Mouse (Mus musculus): Measurements from ENCODE around the gene Bloc1s2. TPM values are rescaled to one million over a fixed set of nuclear protein-coding genes. Genes with fewer than 3 reads are reported as not detected.

The Bloc1s2 gene
- 96.2 and 96.4 TPM in 2 replicates for polyA plus RNA-seq (2015; fragmentation: Nextera tagmentation; extraction: Ambion mirVana)

DNA sequence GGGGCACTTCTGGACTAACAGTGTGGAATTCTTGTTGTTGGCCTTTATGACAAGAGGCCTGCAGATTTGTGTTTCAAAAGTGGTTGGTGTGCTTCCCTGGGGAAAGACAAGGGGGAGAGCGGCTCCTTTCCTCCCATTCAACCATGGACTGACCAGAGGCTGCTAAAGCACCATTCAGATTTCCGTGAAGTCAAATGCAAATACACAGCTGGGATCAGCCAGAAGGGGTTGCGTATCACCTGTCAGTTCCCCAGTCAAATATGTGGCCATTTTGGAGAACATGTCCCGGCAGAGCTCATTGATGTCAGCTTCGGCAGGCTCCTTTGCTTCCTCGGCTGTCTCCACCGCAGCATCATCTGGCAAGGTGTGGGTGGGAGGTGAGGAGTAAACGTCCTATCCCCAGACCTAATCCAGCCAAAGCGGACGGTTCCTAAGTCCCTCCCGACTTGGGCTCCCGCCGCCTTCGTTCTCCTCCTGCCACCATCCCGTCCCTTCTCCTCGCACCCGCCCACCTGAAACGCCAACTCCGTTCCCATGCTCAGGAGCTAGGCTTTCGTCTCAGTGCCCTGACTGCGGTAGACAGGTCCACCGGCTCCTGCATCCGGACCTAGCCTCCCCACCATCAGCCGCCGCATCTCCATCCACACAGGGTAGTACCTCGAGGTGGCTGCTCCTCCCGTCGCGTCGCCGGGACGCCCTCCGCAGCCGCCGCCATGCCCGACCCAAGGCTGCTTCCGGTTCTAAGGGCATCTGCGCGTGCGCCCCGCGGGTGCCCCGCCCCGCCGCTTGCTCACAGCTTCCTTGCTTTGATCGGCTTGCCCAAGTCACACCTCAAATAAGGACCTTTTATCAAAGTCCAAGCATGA is at the start of gene Bloc1s2:
Gene Bloc1s2 (minus strand): TSS at position 745 of the 866 bp plus-strand sequence.
- WGBS: 2% methylated on average over 46 of the region's 46 CpGs
- Histone ChIP-seq H3K4me3 (peak within 1 kb of the TSS; percentile 77), H3K9ac (peak within 1 kb of the TSS; percentile 73), H3K27me3 (peaks cover 10% of the 10 kb centered on the region), H3K36me3 (peaks cover 35% of the 10 kb centered on the region), H3K4me2 (replicated peaks) (peak within 1 kb of the TSS; percentile 83), H3K4me1 (peaks cover 10% of the 10 kb centered on the region), H3K27ac (0 out of 2 replicates have a peak within 1 kb of the TSS, but pooled peaks have one; percentile 34), H3K9me3 (no peaks in the 10 kb centered on the region)
- peak; percentile 78 for ATAC-seq (ENCODE audit: low FRiP score, low read depth)

DNA sequence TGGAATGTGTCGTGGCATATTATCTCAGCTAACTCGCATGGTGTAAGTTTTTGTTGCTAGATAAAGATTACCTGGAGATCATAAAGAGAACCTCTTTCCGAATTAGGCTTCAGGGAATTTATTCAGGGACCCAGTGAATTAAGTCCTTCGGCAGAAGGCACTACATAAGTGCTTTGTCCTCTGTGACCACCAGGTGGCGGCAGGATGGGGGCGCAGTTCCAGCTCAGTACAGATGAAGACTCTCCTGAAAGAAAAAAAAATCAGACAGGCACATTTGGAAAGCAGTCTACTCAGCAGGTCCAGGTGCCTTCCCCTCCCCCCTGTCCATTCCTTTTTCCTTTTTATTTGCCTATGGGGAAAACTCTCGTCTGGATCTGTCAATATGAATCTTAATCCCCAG is 48.9 kb upstream of the Bloc1s2 start:
- 20% methylated on average over 7 of the region's 7 CpGs for WGBS
- H3K4me3 ChIP-seq: no peak overlapping the region
- H3K9ac ChIP-seq: no peak overlapping the region
- H3K36me3 ChIP-seq: no peaks in the 10 kb centered on the region
- H3K27me3 ChIP-seq: no peaks in the 10 kb centered on the region
- H3K4me1 ChIP-seq: no peaks in the 10 kb centered on the region
- no peak for ATAC-seq (ENCODE audit: low FRiP score, low read depth)
- H3K9me3 ChIP-seq: no peaks in the 10 kb centered on the region
- H3K4me2 ChIP-seq (replicated peaks): no peak overlapping the region
- no peak overlapping the region for H3K27ac ChIP-seq

DNA sequence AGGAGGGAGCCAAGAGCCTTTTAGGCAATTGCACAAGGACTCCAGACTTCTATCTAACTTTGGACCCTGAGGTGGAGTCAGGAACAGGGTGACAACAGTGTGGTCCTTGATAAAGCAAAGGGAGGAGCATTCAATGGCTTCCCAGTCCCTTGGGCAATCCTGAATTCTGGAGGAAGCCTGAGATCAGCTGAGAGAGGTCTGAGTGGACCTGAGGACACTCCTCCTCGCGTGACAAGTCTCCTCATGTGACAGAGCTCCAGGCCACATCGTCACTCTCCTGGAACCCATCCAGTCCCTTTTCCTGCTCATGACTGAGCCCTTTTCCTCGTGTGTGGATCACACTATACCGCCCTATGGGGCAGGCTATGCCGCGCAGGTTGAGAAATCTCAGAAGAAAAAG is 47.7 kb upstream of the Bloc1s2 start:
- Histone ChIP-seq H3K9me3 (no peaks in the 10 kb centered on the region), H3K4me1 (no peaks in the 10 kb centered on the region), H3K4me2 (replicated peaks) (no peak overlapping the region), H3K27ac (no peak overlapping the region), H3K4me3 (no peak overlapping the region), H3K36me3 (no peaks in the 10 kb centered on the region), H3K27me3 (no peaks in the 10 kb centered on the region), H3K9ac (no peak overlapping the region)
- ATAC-seq (ENCODE audit: low FRiP score, low read depth): no peak
- WGBS: 86% methylated on average over 7 of the region's 7 CpGs

DNA sequence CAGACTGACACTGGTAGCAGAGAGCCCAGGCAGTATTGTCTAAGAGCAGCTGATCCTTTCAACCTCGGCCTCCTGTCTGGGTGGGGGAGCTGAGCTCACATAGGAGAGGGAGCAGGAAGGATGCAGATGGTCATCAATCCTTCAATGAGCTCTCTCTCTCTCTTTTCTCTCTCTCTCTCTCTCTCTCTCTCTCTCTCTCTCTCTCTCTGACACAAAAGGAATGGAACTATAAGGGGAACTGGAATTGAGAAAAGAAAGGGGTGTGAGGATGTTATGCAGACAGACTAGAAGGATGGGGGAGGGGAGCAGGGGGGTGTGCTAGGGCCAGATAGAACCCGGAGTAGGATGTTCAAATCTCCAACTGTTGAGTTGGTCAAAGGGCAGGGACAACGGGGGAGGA is 46.1 kb upstream of the Bloc1s2 start, which contains the start of gene Pkd2l1:
Gene Pkd2l1 (minus strand): TSS at position 101 of the 400 bp plus-strand sequence.
- H3K9ac ChIP-seq: no peak within 1 kb of the TSS; the same call in 1 of the 2 replicates
- WGBS: 66% methylated on average over 3 of the region's 3 CpGs
- no peaks in the 10 kb centered on the region for H3K9me3 ChIP-seq
- no peak within 1 kb of the TSS for H3K4me2 ChIP-seq (replicated peaks)
- H3K4me3 ChIP-seq: no peak within 1 kb of the TSS
- H3K4me1 ChIP-seq: no peaks in the 10 kb centered on the region
- ATAC-seq (ENCODE audit: low FRiP score, low read depth): no peak
- no peaks in the 10 kb centered on the region for H3K27me3 ChIP-seq
- no peaks in the 10 kb centered on the region for H3K36me3 ChIP-seq
- no peak within 1 kb of the TSS for H3K27ac ChIP-seq

DNA sequence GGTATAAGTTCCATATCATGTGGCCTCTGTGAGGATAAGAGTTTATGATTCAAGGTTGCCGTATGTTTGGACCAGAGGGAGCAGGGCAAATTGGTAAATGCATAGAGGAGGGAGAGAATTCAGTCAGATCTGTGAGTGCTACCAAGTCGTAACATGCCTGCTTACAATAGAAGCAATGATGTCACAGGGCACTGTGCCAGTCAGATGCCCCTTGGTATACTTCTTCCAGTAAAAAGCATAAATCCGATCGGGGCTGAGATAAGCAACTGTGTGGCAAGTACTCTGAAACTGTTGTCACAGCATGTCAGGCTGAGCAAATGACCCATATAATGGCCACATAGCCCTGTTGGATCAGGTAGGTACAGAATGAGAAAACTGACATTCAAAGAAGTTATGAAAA is 42.8 kb upstream of the Bloc1s2 start:
- 77% methylated on average over 4 of the region's 4 CpGs for WGBS
- H3K4me3 ChIP-seq: no peak overlapping the region

DNA sequence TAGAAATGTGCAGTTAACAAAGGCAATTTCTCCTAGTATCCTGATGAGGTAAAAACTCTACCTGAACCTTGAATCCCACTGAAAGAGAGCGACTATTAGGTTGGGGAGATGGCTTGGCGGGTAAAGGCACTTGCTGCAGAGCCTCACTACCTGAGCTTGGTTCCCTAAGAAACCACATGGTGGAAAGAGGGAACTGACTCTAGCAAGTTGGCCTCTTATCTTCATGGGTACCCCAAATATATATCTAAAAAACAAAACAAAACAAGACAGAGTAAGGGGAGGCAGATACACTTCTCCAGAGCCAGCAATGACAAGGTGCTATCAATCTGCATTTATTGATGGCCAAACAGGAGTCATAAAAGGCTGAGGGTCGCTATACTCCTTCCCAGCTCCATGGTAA is 37.7 kb upstream of the Bloc1s2 start:
- no peak for ATAC-seq (ENCODE audit: low FRiP score, low read depth)
- WGBS: 65% methylated on average over 3 of the region's 3 CpGs
- H3K9me3 ChIP-seq: no peaks in the 10 kb centered on the region

More for the DNA sequence above, 42.8 kb upstream of the Bloc1s2 start:
- no peak for ATAC-seq (ENCODE audit: low FRiP score, low read depth)
- no peaks in the 10 kb centered on the region for H3K27me3 ChIP-seq
- H3K27ac ChIP-seq: no peak overlapping the region
- no peaks in the 10 kb centered on the region for H3K4me1 ChIP-seq
- no peak overlapping the region for H3K4me2 ChIP-seq (replicated peaks)
- no peaks in the 10 kb centered on the region for H3K36me3 ChIP-seq
- no peak overlapping the region for H3K9ac ChIP-seq
- no peaks in the 10 kb centered on the region for H3K9me3 ChIP-seq

DNA sequence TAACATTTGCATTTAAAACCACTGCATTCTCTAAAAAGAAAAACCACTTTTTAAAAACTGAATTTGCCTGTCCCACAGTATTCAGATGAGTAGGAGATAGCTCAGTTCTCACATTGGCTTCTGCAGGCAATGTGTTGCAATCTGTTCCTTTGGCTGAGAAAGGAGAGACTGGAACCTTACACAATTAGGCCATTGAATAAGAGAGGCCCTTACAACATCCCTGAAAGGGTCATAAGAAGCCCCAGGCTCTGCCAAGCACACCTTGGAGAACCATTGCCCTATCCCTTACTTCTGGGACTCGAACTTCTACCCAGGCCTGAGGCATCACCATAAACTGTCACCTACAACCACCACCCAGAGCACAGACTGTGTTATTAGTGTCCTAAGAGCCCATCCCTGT is 34.3 kb upstream of the Bloc1s2 start:
- H3K4me1 ChIP-seq: no peaks in the 10 kb centered on the region
- no peak for ATAC-seq (ENCODE audit: low FRiP score, low read depth)
- H3K4me3 ChIP-seq: no peak overlapping the region
- no peak overlapping the region for H3K27ac ChIP-seq
- H3K4me2 ChIP-seq (replicated peaks): no peak overlapping the region
- WGBS: 78% methylated on average over 1 of the region's 1 CpGs
- no peak overlapping the region for H3K9ac ChIP-seq
- H3K27me3 ChIP-seq: no peaks in the 10 kb centered on the region
- H3K36me3 ChIP-seq: no peaks in the 10 kb centered on the region
- peaks cover 7% of the 10 kb centered on the region; the same call in 1 of the 2 replicates for H3K9me3 ChIP-seq

More for the DNA sequence above, 37.7 kb upstream of the Bloc1s2 start:
- Histone ChIP-seq H3K27ac (no peak overlapping the region), H3K27me3 (no peaks in the 10 kb centered on the region), H3K4me1 (no peaks in the 10 kb centered on the region), H3K4me3 (no peak overlapping the region), H3K9ac (no peak overlapping the region), H3K36me3 (no peaks in the 10 kb centered on the region), H3K4me2 (replicated peaks) (no peak overlapping the region)

DNA sequence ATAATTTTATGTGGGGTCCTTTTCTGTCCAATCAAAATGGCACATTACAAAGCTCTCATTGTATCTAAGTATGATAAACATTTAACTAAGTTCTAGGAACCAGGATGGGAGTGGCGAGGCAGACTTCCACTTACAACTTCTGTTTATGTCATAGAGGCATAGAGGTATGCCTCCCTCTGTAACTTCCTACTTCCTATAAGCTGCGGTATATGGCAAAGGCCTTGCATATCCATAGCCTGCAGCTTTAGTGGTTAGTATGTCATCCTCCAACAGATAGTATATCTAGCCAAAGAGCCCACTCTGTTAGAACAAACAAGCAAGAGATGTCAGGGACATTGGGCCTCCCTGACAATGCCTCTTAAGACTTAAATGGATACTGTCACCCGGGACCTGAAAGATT is 30.5 kb upstream of the Bloc1s2 start:
- no peak for ATAC-seq (ENCODE audit: low FRiP score, low read depth)
- Histone ChIP-seq H3K9me3 (peaks cover 15% of the 10 kb centered on the region; the same call in 1 of the 2 replicates), H3K27me3 (no peaks in the 10 kb centered on the region), H3K9ac (no peak overlapping the region), H3K36me3 (no peaks in the 10 kb centered on the region), H3K4me1 (no peaks in the 10 kb centered on the region), H3K4me3 (no peak overlapping the region), H3K4me2 (replicated peaks) (no peak overlapping the region), H3K27ac (no peak overlapping the region)
- WGBS: 86% methylated on average over 3 of the region's 3 CpGs

DNA sequence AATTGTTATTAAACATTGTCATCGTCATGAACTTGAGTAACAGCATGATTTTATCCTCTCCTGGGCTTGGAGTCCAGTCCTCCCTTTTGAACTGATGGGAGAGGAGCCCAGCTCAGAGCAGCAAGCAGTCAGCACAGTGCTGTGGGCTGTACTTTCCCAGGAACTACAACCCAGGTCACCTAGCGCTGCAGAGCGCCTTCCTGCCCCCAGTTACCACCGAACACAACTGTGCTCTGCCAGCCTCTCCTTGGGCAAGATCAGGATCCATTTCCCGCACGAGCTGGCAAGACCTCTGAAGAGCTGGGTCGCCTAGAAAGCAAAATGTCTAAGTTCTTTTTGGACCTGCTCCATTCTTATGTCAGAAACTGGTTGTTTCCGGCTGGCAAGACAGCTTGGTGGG is 28.6 kb upstream of the Bloc1s2 start:
- Histone ChIP-seq H3K9ac (no peak overlapping the region), H3K27ac (no peak overlapping the region), H3K4me3 (no peak overlapping the region), H3K4me1 (no peaks in the 10 kb centered on the region), H3K36me3 (no peaks in the 10 kb centered on the region), H3K27me3 (no peaks in the 10 kb centered on the region), H3K9me3 (peaks cover 15% of the 10 kb centered on the region; the same call in 1 of the 2 replicates), H3K4me2 (replicated peaks) (no peak overlapping the region)
- WGBS: 64% methylated on average over 8 of the region's 8 CpGs
- no peak for ATAC-seq (ENCODE audit: low FRiP score, low read depth)

DNA sequence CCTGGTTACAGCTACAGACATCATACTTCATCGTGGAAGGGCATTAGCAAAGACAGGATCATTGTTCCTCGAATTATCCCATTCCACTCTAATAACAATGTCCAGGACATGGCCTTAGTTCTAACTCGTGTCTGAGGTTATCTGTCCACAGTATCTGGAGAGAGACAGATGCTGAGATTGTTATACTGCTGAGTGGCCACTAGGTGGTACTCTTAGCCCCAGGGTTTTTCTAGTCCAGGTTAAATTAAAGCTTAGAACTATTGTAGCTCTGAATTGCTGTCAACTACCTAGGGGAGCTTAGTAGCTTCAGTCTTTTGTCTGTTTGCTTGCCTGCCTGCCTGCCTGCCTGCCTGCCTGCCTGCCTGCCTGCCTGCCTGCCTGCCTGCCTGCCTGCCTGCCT is 15.3 kb upstream of the Bloc1s2 start:
- WGBS: 15% methylated on average over 3 of the region's 3 CpGs
- Histone ChIP-seq H3K4me1 (no peaks in the 10 kb centered on the region), H3K4me2 (replicated peaks) (no peak overlapping the region), H3K27ac (no peak overlapping the region), H3K9ac (no peak overlapping the region), H3K36me3 (no peaks in the 10 kb centered on the region), H3K4me3 (no peak overlapping the region), H3K27me3 (peaks cover 10% of the 10 kb centered on the region; the same call in 1 of the 2 replicates), H3K9me3 (no peaks in the 10 kb centered on the region)
- ATAC-seq (ENCODE audit: low FRiP score, low read depth): no peak

DNA sequence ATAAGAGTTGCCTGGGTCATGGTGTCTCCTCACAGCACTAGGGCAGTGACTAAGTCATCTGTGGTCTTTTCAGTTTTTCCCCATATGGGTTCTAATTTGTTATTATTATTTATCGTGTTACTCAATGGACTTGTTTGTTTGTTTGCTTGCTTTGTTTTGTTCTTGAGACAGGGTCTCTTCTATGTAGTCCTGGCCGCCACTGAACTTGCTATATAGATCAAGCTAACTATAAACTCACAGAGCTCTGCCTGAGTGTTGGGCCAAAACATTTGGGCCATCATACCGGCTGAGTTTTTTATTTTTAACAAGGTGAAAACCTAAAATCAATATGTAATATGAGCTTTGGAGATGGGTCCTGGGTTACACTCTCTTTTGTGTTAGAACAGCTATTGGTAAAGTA is 13.1 kb upstream of the Bloc1s2 start:
- H3K9ac ChIP-seq: no peak overlapping the region
- no peaks in the 10 kb centered on the region for H3K36me3 ChIP-seq
- 79% methylated on average over 3 of the region's 3 CpGs for WGBS
- no peak overlapping the region for H3K4me3 ChIP-seq
- no peaks in the 10 kb centered on the region for H3K4me1 ChIP-seq
- no peak for ATAC-seq (ENCODE audit: low FRiP score, low read depth)
- no peaks in the 10 kb centered on the region for H3K9me3 ChIP-seq
- H3K27ac ChIP-seq: no peak overlapping the region
- H3K27me3 ChIP-seq: peaks cover 28% of the 10 kb centered on the region
- no peak overlapping the region for H3K4me2 ChIP-seq (replicated peaks)

DNA sequence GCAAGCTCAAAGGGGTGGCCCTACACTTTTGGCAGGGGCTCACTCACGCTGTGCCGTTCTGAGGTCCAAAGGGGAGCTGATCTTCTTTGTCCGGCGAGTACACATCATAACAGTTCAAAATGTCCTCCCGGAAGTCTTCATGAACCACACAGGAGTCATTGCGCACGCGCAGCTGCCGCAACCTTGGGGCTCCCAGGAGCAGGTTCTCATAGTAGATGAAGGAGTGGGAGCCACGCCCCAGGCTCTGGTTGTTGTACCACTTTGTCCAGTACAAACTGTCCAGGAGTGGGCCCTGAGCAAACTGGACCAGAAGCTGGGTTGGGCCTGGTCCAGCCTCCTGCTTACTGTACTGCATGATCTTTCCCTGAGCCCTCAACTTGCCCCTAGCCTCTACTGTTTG is 10.8 kb upstream of the Bloc1s2 start:
- Histone ChIP-seq H3K4me3 (no peak overlapping the region), H3K9me3 (no peaks in the 10 kb centered on the region), H3K27ac (no peak overlapping the region), H3K9ac (no peak overlapping the region), H3K4me1 (no peaks in the 10 kb centered on the region), H3K27me3 (peaks cover 41% of the 10 kb centered on the region), H3K4me2 (replicated peaks) (no peak overlapping the region), H3K36me3 (no peaks in the 10 kb centered on the region)
- no peak for ATAC-seq (ENCODE audit: low FRiP score, low read depth)
- WGBS: 92% methylated on average over 10 of the region's 10 CpGs

Data from limb, embryonic 13.5 days (tissue).